Mouse (Mus musculus): ENCODE data around the gene Ttc39b. TPM values are rescaled to one million over a fixed set of nuclear protein-coding genes. Genes with fewer than 3 reads are reported as not detected.
A peak's percentile ranks its signal among the peaks of the same experiment; 100 is the strongest.

The Ttc39b gene
- polyA plus RNA-seq, 1 experiment: 20.8 TPM

- Histone ChIP-seq H3K27ac (ENCODE audit: insufficient read depth, low read length) (peak overlapping the region; percentile 82), H3K4me1 (ENCODE audit: control insufficient read depth, insufficient read depth, low read length) (peaks cover 11% of the 10 kb centered on the region), H3K4me3 (ENCODE audit: insufficient read depth, low read length) (peak overlapping the region; percentile 62)
- TF ChIP-seq CTCF (IDR thresholded peaks at IDR 0.05; ENCODE audit: extremely low read depth, insufficient read depth, low read length): no peak
- TF ChIP-seq POLR2A (IDR thresholded peaks at IDR 0.05; ENCODE audit: extremely low read depth, insufficient read depth, low read length): peak; percentile 72; the same call in 1 of the 2 replicates
Measured at GRCm38 (mm10) chr4:83284768-83285350, 39.2 kb downstream of the Ttc39b start.

GRCm38 (mm10) chr4:83283973-83284767 is 39.9 kb downstream of the Ttc39b start:
- Histone ChIP-seq H3K27ac (ENCODE audit: insufficient read depth, low read length) (peak overlapping the region; percentile 82), H3K4me1 (ENCODE audit: control insufficient read depth, insufficient read depth, low read length) (peaks cover 11% of the 10 kb centered on the region), H3K4me3 (ENCODE audit: insufficient read depth, low read length) (peak overlapping the region; percentile 62)
- TF ChIP-seq CTCF (IDR thresholded peaks at IDR 0.05; ENCODE audit: extremely low read depth, insufficient read depth, low read length): no peak
- peak; percentile 59; the same call in 1 of the 2 replicates for TF ChIP-seq POLR2A (IDR thresholded peaks at IDR 0.05; ENCODE audit: extremely low read depth, insufficient read depth, low read length)

- TF ChIP-seq CTCF (IDR thresholded peaks at IDR 0.05; ENCODE audit: extremely low read depth, insufficient read depth, low read length): no peak
- no peak for TF ChIP-seq POLR2A (IDR thresholded peaks at IDR 0.05; ENCODE audit: extremely low read depth, insufficient read depth, low read length)
- Histone ChIP-seq H3K4me1 (ENCODE audit: control insufficient read depth, insufficient read depth, low read length) (peaks cover 18% of the 10 kb centered on the region), H3K27ac (ENCODE audit: insufficient read depth, low read length) (no peak overlapping the region), H3K4me3 (ENCODE audit: insufficient read depth, low read length) (no peak overlapping the region)
Measured at GRCm38 (mm10) chr4:83282424-83282823, 41.6 kb downstream of the Ttc39b start.

GRCm38 (mm10) chr4:83279236-83279635 is 44.8 kb downstream of the Ttc39b start:
- no peak overlapping the region for H3K4me3 ChIP-seq (ENCODE audit: insufficient read depth, low read length)
- H3K4me1 ChIP-seq (ENCODE audit: control insufficient read depth, insufficient read depth, low read length): peaks cover 21% of the 10 kb centered on the region

GRCm38 (mm10) chr4:83274241-83274640 is 49.8 kb downstream of the Ttc39b start:
- TF ChIP-seq CTCF (IDR thresholded peaks at IDR 0.05; ENCODE audit: extremely low read depth, insufficient read depth, low read length): no peak
- TF ChIP-seq POLR2A (IDR thresholded peaks at IDR 0.05; ENCODE audit: extremely low read depth, insufficient read depth, low read length): no peak
- Histone ChIP-seq H3K27ac (ENCODE audit: insufficient read depth, low read length) (no peak overlapping the region), H3K4me1 (ENCODE audit: control insufficient read depth, insufficient read depth, low read length) (peaks cover 13% of the 10 kb centered on the region), H3K4me3 (ENCODE audit: insufficient read depth, low read length) (no peak overlapping the region)

More at GRCm38 (mm10) chr4:83279236-83279635, 44.8 kb downstream of the Ttc39b start:
- H3K27ac ChIP-seq (ENCODE audit: insufficient read depth, low read length): 0 out of 2 replicates have a peak overlapping the region, but pooled peaks have one; percentile 78
- TF ChIP-seq POLR2A (IDR thresholded peaks at IDR 0.05; ENCODE audit: extremely low read depth, insufficient read depth, low read length) (peak; percentile 30; the same call in 1 of the 2 replicates), CTCF (IDR thresholded peaks at IDR 0.05; ENCODE audit: extremely low read depth, insufficient read depth, low read length) (no peak)

GRCm38 (mm10) chr4:83273616-83274050 is 50.4 kb downstream of the Ttc39b start:
- Histone ChIP-seq H3K4me3 (ENCODE audit: insufficient read depth, low read length) (no peak overlapping the region), H3K27ac (ENCODE audit: insufficient read depth, low read length) (0 out of 2 replicates have a peak overlapping the region, but pooled peaks have one; percentile 21), H3K4me1 (ENCODE audit: control insufficient read depth, insufficient read depth, low read length) (peaks cover 11% of the 10 kb centered on the region)
- TF ChIP-seq CTCF (IDR thresholded peaks at IDR 0.05; ENCODE audit: extremely low read depth, insufficient read depth, low read length): no peak

GRCm38 (mm10) chr4:83272917-83273615 is 51.0 kb downstream of the Ttc39b start:
- Histone ChIP-seq H3K4me3 (ENCODE audit: insufficient read depth, low read length) (no peak overlapping the region), H3K4me1 (ENCODE audit: control insufficient read depth, insufficient read depth, low read length) (peaks cover 8% of the 10 kb centered on the region), H3K27ac (ENCODE audit: insufficient read depth, low read length) (0 out of 2 replicates have a peak overlapping the region, but pooled peaks have one; percentile 21)
- TF ChIP-seq CTCF (IDR thresholded peaks at IDR 0.05; ENCODE audit: extremely low read depth, insufficient read depth, low read length) (no peak), POLR2A (IDR thresholded peaks at IDR 0.05; ENCODE audit: extremely low read depth, insufficient read depth, low read length) (no peak)

GRCm38 (mm10) chr4:83270481-83270880 is 53.6 kb downstream of the Ttc39b start:
- peaks cover 10% of the 10 kb centered on the region for H3K4me1 ChIP-seq (ENCODE audit: control insufficient read depth, insufficient read depth, low read length)
- H3K27ac ChIP-seq (ENCODE audit: insufficient read depth, low read length): no peak overlapping the region
- TF ChIP-seq POLR2A (IDR thresholded peaks at IDR 0.05; ENCODE audit: extremely low read depth, insufficient read depth, low read length) (no peak), CTCF (IDR thresholded peaks at IDR 0.05; ENCODE audit: extremely low read depth, insufficient read depth, low read length) (no peak)
- H3K4me3 ChIP-seq (ENCODE audit: insufficient read depth, low read length): no peak overlapping the region

GRCm38 (mm10) chr4:83269614-83270013 is 54.4 kb downstream of the Ttc39b start:
- Histone ChIP-seq H3K4me3 (ENCODE audit: insufficient read depth, low read length) (no peak overlapping the region), H3K27ac (ENCODE audit: insufficient read depth, low read length) (no peak overlapping the region), H3K4me1 (ENCODE audit: control insufficient read depth, insufficient read depth, low read length) (peaks cover 9% of the 10 kb centered on the region)
- TF ChIP-seq CTCF (IDR thresholded peaks at IDR 0.05; ENCODE audit: extremely low read depth, insufficient read depth, low read length): no peak
- TF ChIP-seq POLR2A (IDR thresholded peaks at IDR 0.05; ENCODE audit: extremely low read depth, insufficient read depth, low read length): no peak
